9 mouse cellular contexts compared by ENCODE assay signal in the genomic region with DNA sequence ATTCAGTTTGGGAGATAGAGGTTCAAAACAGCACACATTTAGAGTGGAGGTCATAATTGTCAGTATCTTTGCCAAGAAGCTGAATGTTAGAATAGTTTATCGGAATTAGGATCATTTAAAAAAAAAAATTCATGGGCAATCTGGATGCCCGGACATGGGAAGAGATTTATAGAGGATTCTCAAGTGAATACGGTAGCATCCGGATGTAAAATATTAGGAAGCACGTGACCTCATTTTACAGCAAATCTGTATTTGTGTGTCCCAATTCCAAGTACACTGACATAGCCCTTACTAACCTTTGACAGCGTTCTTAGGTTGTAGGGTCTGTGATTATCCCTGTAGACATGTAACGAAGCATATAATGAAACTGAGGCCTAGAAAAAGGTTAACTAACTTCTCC. TPM values are rescaled to one million over a fixed set of nuclear protein-coding genes. Genes with fewer than 3 reads are reported as not detected.
A peak's percentile ranks its signal among the peaks of the same experiment; 100 is the strongest.
DNase-seq lines count a peak whose midpoint lies in the region; ATAC-seq and TF ChIP-seq lines count a peak whose summit lies in the region.
"Had no signal": no experiment of that assay in that cellular context is flagged by ENCODE, and none has a peak within 500 bp of the region (broad histone marks: within the 10 kb centered on the region; RNA-seq: fewer than 3 reads in every experiment).

No protein-coding gene starts in this region.

- peak overlapping the region; percentile 93 for H3K27ac ChIP-seq in heart, adult 2 months
- H3K27ac ChIP-seq in testis, adult 2 months (ENCODE audit: control insufficient read depth, insufficient read depth, low read depth, low read length), result no peak overlapping the region
- H3K27ac ChIP-seq in liver, embryonic 11.5 days (ENCODE audit: low read depth, low read length), result no peak overlapping the region
- H3K27ac ChIP-seq in thymus, adult 2 months (ENCODE audit: control insufficient read depth, insufficient read depth, low read length), result no peak overlapping the region

- no peaks in the 10 kb centered on the region for H3K9me3 ChIP-seq in liver, embryonic 11.5 days (ENCODE audit: control insufficient read depth, low read length)

- H3K4me1 ChIP-seq in heart, adult 2 months (ENCODE audit: control insufficient read depth, insufficient read depth, low read length), result peaks cover 4% of the 10 kb centered on the region
- H3K4me1 ChIP-seq in testis, adult 2 months (ENCODE audit: control insufficient read depth, insufficient read depth, low read length), result peaks cover 3% of the 10 kb centered on the region
- peaks cover 7% of the 10 kb centered on the region for H3K4me1 ChIP-seq in liver, embryonic 11.5 days (replicated peaks; ENCODE audit: control insufficient read depth, insufficient read depth, low read length)
- peaks cover 4% of the 10 kb centered on the region for H3K4me1 ChIP-seq in thymus, adult 2 months (replicated peaks; ENCODE audit: control insufficient read depth, insufficient read depth, low read length)

- peak overlapping the region; percentile 92 for H3K4me2 ChIP-seq in liver, embryonic 11.5 days

- no peak for TF ChIP-seq POLR2A in heart, adult 2 months (IDR thresholded peaks at IDR 0.05; ENCODE audit: insufficient read depth, low read depth, low read length)
- TF ChIP-seq POLR2A in testis, adult 2 months (IDR thresholded peaks at IDR 0.05; ENCODE audit: control insufficient read depth, low read depth, low read length), result no peak
- TF ChIP-seq POLR2A in thymus, adult 2 months (IDR thresholded peaks at IDR 0.05; ENCODE audit: control insufficient read depth, extremely low read depth, insufficient read depth, low read length, poor library complexity), result no peak

- H3K79me2 ChIP-seq in heart, adult 2 months (replicated peaks; ENCODE audit: control insufficient read depth, insufficient read depth, low read length), result peaks cover 2% of the 10 kb centered on the region

- peaks cover 5% of the 10 kb centered on the region for H3K36me3 ChIP-seq in heart, adult 2 months (ENCODE audit: control insufficient read depth, insufficient read depth, low read length)
- no peaks in the 10 kb centered on the region; the same call in 1 of the 2 replicates for H3K36me3 ChIP-seq in testis, adult 2 months (ENCODE audit: control insufficient read depth, insufficient read depth, low read length)
- H3K36me3 ChIP-seq in liver, embryonic 11.5 days (ENCODE audit: control insufficient read depth, insufficient read depth, low read length), result peaks cover 10% of the 10 kb centered on the region
- H3K36me3 ChIP-seq in thymus, adult 2 months (ENCODE audit: control insufficient read depth, insufficient read depth, low read length), result 0 out of 2 replicates have a peak, but pooled peaks cover 6% of the 10 kb centered on the region

- peak overlapping the region; percentile 75 for H3K4me3 ChIP-seq in heart, adult 2 months
- H3K4me3 ChIP-seq in testis, adult 2 months (ENCODE audit: control insufficient read depth, low read depth, low read length), result peak overlapping the region; percentile 88; the same call in 1 of the 2 replicates
- H3K4me3 ChIP-seq in liver, embryonic 11.5 days (ENCODE audit: low read depth, low read length), result peak overlapping the region; percentile 96
- H3K4me3 ChIP-seq in thymus, adult 2 months (ENCODE audit: control insufficient read depth, insufficient read depth, low read length), result no peak overlapping the region

- intact Hi-C loops in heart, adult 2 months (cut with DNase I), result loop anchor here (5.0 kb wide), 1 partner anchor 73 kb away; no protein-coding TSS in a partner anchor
- intact Hi-C loops in heart, postnatal 14 days (cut with DNase I), result loop anchor here (2.0 to 10.0 kb wide), 2 partner anchors 55 to 145 kb away; a partner anchor contains a TSS

- H3K9ac ChIP-seq in heart, adult 2 months (ENCODE audit: low read depth, low read length), result no peak overlapping the region; the same call in 1 of the 2 replicates
- H3K9ac ChIP-seq in liver, embryonic 11.5 days (ENCODE audit: low read depth, low read length), result peak overlapping the region; percentile 87

- WGBS in heart, adult 2 months, result 78% methylated on average over 7 of the region's 7 CpGs
- 89% methylated on average over 7 of the region's 7 CpGs for WGBS in liver, embryonic 11.5 days
- 94% methylated on average over 7 of the region's 7 CpGs for WGBS in thymus, adult 2 months

- no peak for TF ChIP-seq EP300 in heart, adult 2 months (IDR thresholded peaks at IDR 0.05; ENCODE audit: insufficient read depth, low read depth, low read length)

- no peak for DNase-seq in heart, adult 2 months
- DNase-seq in heart, postnatal 14 days, result no peak
- no peak for DNase-seq in testis, postnatal 14 days (ENCODE audit: low spot score)
- DNase-seq in liver, embryonic 11.5 days (ENCODE audit: low spot score), result no peak
- no peak for DNase-seq in thymus, adult 2 months
- DNase-seq in left cerebral cortex, adult 9 months (ENCODE audit: low spot score in 2 of 2), result no peak
- DNase-seq: cerebellum, adult 9-11 months had no signal

- no peaks in the 10 kb centered on the region for H3K27me3 ChIP-seq in heart, adult 2 months (ENCODE audit: control insufficient read depth, insufficient read depth, low read length)
- H3K27me3 ChIP-seq in testis, adult 2 months (ENCODE audit: control insufficient read depth, insufficient read depth, low read length), result no peaks in the 10 kb centered on the region
- no peaks in the 10 kb centered on the region for H3K27me3 ChIP-seq in liver, embryonic 11.5 days (replicated peaks; ENCODE audit: control insufficient read depth, insufficient read depth, low read length)
- H3K27me3 ChIP-seq in thymus, adult 2 months (ENCODE audit: control insufficient read depth, insufficient read depth, low read length), result no peaks in the 10 kb centered on the region

- ATAC-seq in liver, embryonic 11.5 days (replicated peaks; ENCODE audit: low FRiP score), result no peak
- no peak for ATAC-seq in inflammation-experienced regulatory T-cells, adult 6 months

- no peak for TF ChIP-seq CTCF in heart, adult 2 months (IDR thresholded peaks at IDR 0.05)
- no peak for TF ChIP-seq CTCF in testis, adult 2 months (IDR thresholded peaks at IDR 0.05; ENCODE audit: control insufficient read depth, insufficient read depth, insufficient replicate concordance, low read depth, low read length)
- no peak for TF ChIP-seq CTCF in thymus, adult 2 months (IDR thresholded peaks at IDR 0.05; ENCODE audit: borderline replicate concordance, control insufficient read depth, extremely low read depth, insufficient read depth, low read length, poor library complexity)

RNA-seq across cellular contexts. Expression of a gene that starts 1.1 kb away (rescaled TPM):
- total RNA-seq in heart, adult 2 months (2021), result 100 to 1,000 TPM in 1 of 2 experiments, 10 to 100 TPM in 1; 88.9 to 107 TPM
- 48.7 and 77.2 TPM in 2 replicates for polyA plus RNA-seq in heart, adult 2 months (2012; rRNA removed)
- total RNA-seq in heart, postnatal 14 days (2021), result 10 to 100 TPM; 88.9 to 90.3 TPM
- 12.9 and 15.0 TPM in 2 replicates for polyA plus RNA-seq in testis, adult 2 months (2012; rRNA removed)
- polyA plus RNA-seq in liver, embryonic 11.5 days (2014; fragmentation: Nextera tagmentation; extraction: Ambion mirVana), result 100 and 105 TPM in 2 replicates
- polyA plus RNA-seq in thymus, adult 2 months (2012; rRNA removed), result 39.0 and 45.9 TPM in 2 replicates
- polyA plus RNA-seq in inflammation-experienced regulatory T-cells, adult 6 months (2017; shearing (Covaris generic)), result 100 to 1,000 TPM in 1 of 3 experiments, 10 to 100 TPM in 2; 65.0 to 110 (median 74.0) TPM

RNA-seq across cellular contexts. Expression of a gene that starts 51.9 kb away (rescaled TPM):
- 10 to 100 TPM; 10.1 to 11.5 TPM for total RNA-seq in heart, adult 2 months (2021)
- polyA plus RNA-seq in heart, adult 2 months (2012; rRNA removed), result 3.2 and 7.8 TPM in 2 replicates
- 10 to 100 TPM; 10.9 to 11.0 TPM for total RNA-seq in heart, postnatal 14 days (2021)
- 65.5 and 76.7 TPM in 2 replicates for polyA plus RNA-seq in testis, adult 2 months (2012; rRNA removed)
- polyA plus RNA-seq in liver, embryonic 11.5 days (2014; fragmentation: Nextera tagmentation; extraction: Ambion mirVana), result 9.0 and 9.8 TPM in 2 replicates
- polyA plus RNA-seq in thymus, adult 2 months (2012; rRNA removed), result 2.8 and 2.9 TPM in 2 replicates
- polyA plus RNA-seq in inflammation-experienced regulatory T-cells, adult 6 months (2017; shearing (Covaris generic)), result 1 to 10 TPM; 4.5 to 6.1 (median 5.6) TPM

RNA-seq across cellular contexts. Expression of a gene that starts 55.1 kb away (rescaled TPM):
- 10 to 100 TPM; 53.7 to 53.9 TPM for total RNA-seq in heart, adult 2 months (2021)
- polyA plus RNA-seq in heart, adult 2 months (2012; rRNA removed), result 103 and 154 TPM in 2 replicates
- 10 to 100 TPM; 80.2 to 99.5 TPM for total RNA-seq in heart, postnatal 14 days (2021)
- polyA plus RNA-seq in testis, adult 2 months (2012; rRNA removed), result 782 and 970 TPM in 2 replicates
- 2,121 and 2,201 TPM in 2 replicates for polyA plus RNA-seq in liver, embryonic 11.5 days (2014; fragmentation: Nextera tagmentation; extraction: Ambion mirVana)
- polyA plus RNA-seq in thymus, adult 2 months (2012; rRNA removed), result 2,509 and 3,151 TPM in 2 replicates
- 1,000 to 10,000 TPM; 1,209 to 2,935 (median 1,492) TPM for polyA plus RNA-seq in inflammation-experienced regulatory T-cells, adult 6 months (2017; shearing (Covaris generic))
